21 mouse cellular contexts compared by ENCODE assay signal in genomic region chr4:142514751-142515150, GRCm38 (mm10).
DNase-seq lines count a peak whose midpoint lies in the region; ATAC-seq lines count a peak whose summit lies in the region.
"Had no signal": no experiment of that assay in that cellular context is flagged by ENCODE, and none has a peak within 500 bp of the region (broad histone marks: within the 10 kb centered on the region; RNA-seq: fewer than 3 reads in every experiment).

No protein-coding gene starts in this region.

- H3K27me3 ChIP-seq in kidney, embryonic 15.5 days: no peaks in the 10 kb centered on the region
- H3K27me3 ChIP-seq: embryonic facial prominence, embryonic 12.5 days; forebrain, embryonic 15.5 days; heart, embryonic 13.5 days; hindbrain, embryonic 12.5 days had no signal

- no peak overlapping the region for H3K9ac ChIP-seq in kidney, embryonic 15.5 days
- H3K9ac ChIP-seq: embryonic facial prominence, embryonic 12.5 days; forebrain, embryonic 15.5 days; heart, embryonic 13.5 days; hindbrain, embryonic 12.5 days had no signal

- no peaks in the 10 kb centered on the region for H3K36me3 ChIP-seq in kidney, embryonic 15.5 days
- H3K36me3 ChIP-seq: embryonic facial prominence, embryonic 12.5 days; forebrain, embryonic 15.5 days; G1E; heart, embryonic 13.5 days; hindbrain, embryonic 12.5 days had no signal

- H3K4me3 ChIP-seq in kidney, embryonic 15.5 days (replicated peaks): no peak overlapping the region
- H3K4me3 ChIP-seq: embryonic facial prominence, embryonic 12.5 days; forebrain, embryonic 15.5 days; heart, embryonic 13.5 days; hindbrain, embryonic 12.5 days had no signal

- no peak overlapping the region for H3K27ac ChIP-seq in kidney, embryonic 15.5 days
- H3K27ac ChIP-seq: embryonic facial prominence, embryonic 12.5 days; forebrain, embryonic 15.5 days; heart, embryonic 13.5 days; hindbrain, embryonic 12.5 days had no signal

- H3K4me1 ChIP-seq in kidney, embryonic 15.5 days: no peaks in the 10 kb centered on the region
- H3K4me1 ChIP-seq: heart, embryonic 13.5 days had no signal

- ATAC-seq in kidney, embryonic 15.5 days (replicated peaks; ENCODE audit: low FRiP score): no peak
- ATAC-seq: CD4-positive, CD25-positive, alpha-beta regulatory T cell, adult 4 months; forebrain, embryonic 15.5 days; hindbrain, embryonic 16.5 days had no signal

- peak; percentile 27 for DNase-seq in adrenal gland, postnatal 10 days
- DNase-seq in adrenal gland, postnatal 4 days (ENCODE audit: low spot score in 2 of 2): no peak
- DNase-seq in kidney, adult 11 months: peak; percentile 57
- DNase-seq in R1 (ENCODE audit: low read depth, low spot score): peak; percentile 6
- peak; percentile 39 for DNase-seq in kidney, postnatal 14 days
- no peak for DNase-seq in urinary bladder, postnatal 25 days (ENCODE audit: low spot score)
- no peak for DNase-seq in spleen, adult 18-20 months
- DNase-seq: B cell, adult 2 months; cerebellum, adult 11-12 months; cerebellum, adult 9-10 months; cerebellum, postnatal 25 days; gastrocnemius, postnatal 10 days; heart, postnatal 4 days had no signal

- H3K4me2 ChIP-seq in kidney, embryonic 15.5 days: no peak overlapping the region
- H3K4me2 ChIP-seq: embryonic facial prominence, embryonic 12.5 days; forebrain, embryonic 15.5 days; heart, embryonic 13.5 days; hindbrain, embryonic 12.5 days had no signal

- 0 out of 2 replicates have a peak, but pooled peaks cover 5% of the 10 kb centered on the region for H3K9me3 ChIP-seq in kidney, embryonic 15.5 days (replicated peaks)
- H3K9me3 ChIP-seq: embryonic facial prominence, embryonic 12.5 days; forebrain, embryonic 15.5 days had no signal

- 80% methylated on average over 4 of the region's 4 CpGs for WGBS in kidney, embryonic 15.5 days

Comparison
In these comparisons a context has a peak if more than half of its experiments do, and no peak if none do; other contexts are left out.
1. DNase-seq: peak in adrenal gland, postnatal 10 days (single experiment), kidney, adult 11 months (single experiment), R1 (single experiment) and kidney, postnatal 14 days (single experiment); none in adrenal gland, postnatal 4 days (0 of 2), urinary bladder, postnatal 25 days (single experiment) and spleen, adult 18-20 months (0 of 2).